Mouse (Mus musculus) neural tube, embryonic 10.5 days (tissue): Measurements from ENCODE around the gene Olfr398.

ENCODE experiments used
- DNase-seq: peaks from one replicate; pipeline ENCODE4 v3.0.0-alpha.2; 2017; ENCODE audit warnings: low spot score; ENCODE audit errors: extremely low spot score

Olfr398 gene

GRCm38 (mm10) chr11:73990307-73990706, at the start of gene Olfr398:
TSS of gene Olfr398 (minus strand) at chr11:73990407.
- no peak for DNase-seq

DNA sequence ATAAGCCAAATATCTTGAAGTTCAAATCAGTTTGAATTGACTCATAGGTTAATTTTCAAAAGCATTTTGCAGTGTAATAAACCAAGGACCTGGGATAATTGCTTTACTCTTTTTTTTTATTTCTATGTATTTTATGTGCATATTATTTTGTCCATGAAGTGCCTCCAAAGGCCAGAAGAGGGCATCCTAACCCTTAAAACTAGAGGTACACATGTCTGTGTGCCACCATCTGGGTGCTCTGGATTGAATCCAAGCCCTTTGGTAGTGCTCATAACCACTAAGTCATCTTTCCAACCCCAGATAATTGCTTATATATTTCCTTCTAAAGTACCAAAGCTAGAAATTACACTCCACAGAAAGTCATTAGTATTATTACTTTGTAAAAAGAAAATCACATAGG, 2.9 kb upstream of the Olfr398 start:
- DNase-seq: no peak

- DNase-seq: no peak
Measured at GRCm38 (mm10) chr11:73960517-73960916, 29.7 kb downstream of the Olfr398 start, which contains the start of gene Olfr397. TSS of gene Olfr397 (plus strand) at chr11:73960817.

- DNase-seq: no peak
Measured at GRCm38 (mm10) chr11:73936377-73936776, 53.8 kb downstream of the Olfr398 start, which contains the start of gene Olfr23. TSS of gene Olfr23 (plus strand) at chr11:73936677.
